Mouse (Mus musculus) mouse trophoblast stem cell (cell line): ENCODE measurements around the gene Eps15.

ENCODE experiments used
- in situ Hi-C, 2 experiments: fragments of 300-500 bp; cut with MseI, MboI; formaldehyde crosslinking; loops; 2 replicates in 1 of 2; 3 replicates in 1 of 2; pipeline ENCODE4 v1.15.1; 2025

Eps15 gene

GRCm38 (mm10) chr4:109432668-109433375 lies 152.8 kb downstream of the Eps15 start:
- in situ Hi-C loops = no loop called here

DNA sequence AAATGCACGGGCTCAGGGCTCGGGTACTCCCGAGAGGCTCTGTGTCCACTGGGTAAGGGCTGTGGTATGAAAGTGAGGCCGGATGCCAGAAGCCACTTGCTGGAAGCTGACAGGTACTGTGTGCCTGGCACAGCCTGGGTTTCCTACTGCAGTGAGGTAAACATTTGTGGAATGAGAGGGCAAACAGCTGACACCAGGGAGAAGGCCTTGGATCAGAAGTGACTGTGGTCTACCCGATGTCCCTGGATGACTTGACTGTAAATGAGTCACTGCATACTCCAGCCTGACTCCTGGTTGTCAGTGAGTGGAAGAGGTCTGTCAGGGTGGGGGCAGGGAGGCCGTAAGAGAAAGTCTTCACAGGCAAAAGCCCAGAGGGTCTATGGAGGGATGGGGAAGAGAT lies 153.6 kb downstream of the Eps15 start:
- in situ Hi-C loops = no loop called here

DNA sequence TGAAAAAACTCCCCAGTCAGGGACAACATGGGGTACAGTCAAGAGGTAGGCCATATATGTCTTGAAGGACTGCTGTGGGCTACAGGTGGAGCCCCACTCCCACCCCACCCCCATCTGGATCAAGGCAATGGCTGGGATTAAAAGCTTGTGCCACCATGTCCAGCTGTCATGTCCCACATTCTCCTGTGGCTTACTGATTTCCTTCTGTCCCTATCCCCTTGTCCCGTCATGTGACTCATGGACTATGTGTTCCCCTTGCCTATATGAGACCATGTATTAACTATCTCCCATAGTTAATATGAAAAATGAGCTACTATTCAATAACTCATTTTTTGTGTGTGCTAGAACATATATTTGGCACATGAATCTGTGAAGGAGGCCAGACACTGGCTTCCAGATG lies 154.2 kb downstream of the Eps15 start:
- in situ Hi-C loops = no loop called here
